Mouse (Mus musculus): Measurements from ENCODE around the gene Ndufaf1.

Ndufaf1 gene

GRCm38 (mm10) chr2:119617841-119618198 lies 44.8 kb downstream of the Ndufaf1 start:
- no peak for DNase-seq

- no peak for DNase-seq
Measured at GRCm38 (mm10) chr2:119607023-119607422, 55.6 kb downstream of the Ndufaf1 start.
